Mouse (Mus musculus): ENCODE results near the gene Frem3. TPM values are rescaled to one million over a fixed set of nuclear protein-coding genes. Genes with fewer than 3 reads are reported as not detected.

The Frem3 gene
- polyA plus RNA-seq, 1 experiment = 0.03 TPM

- no peak for DNase-seq
- no peak overlapping the region for H3K27ac ChIP-seq (ENCODE audit: control insufficient read depth, insufficient read depth, low read length)
- H3K36me3 ChIP-seq (ENCODE audit: control insufficient read depth, insufficient read depth, low read length) = no peaks in the 10 kb centered on the region
- H3K4me3 ChIP-seq (ENCODE audit: control insufficient read depth, insufficient read depth, low read length) = no peak overlapping the region
- H3K4me1 ChIP-seq (replicated peaks; ENCODE audit: control insufficient read depth, insufficient read depth, low read length) = no peaks in the 10 kb centered on the region
- WGBS = 97% methylated on average over 2 of the region's 2 CpGs
- H3K27me3 ChIP-seq (ENCODE audit: control insufficient read depth, insufficient read depth, low read length) = no peaks in the 10 kb centered on the region; the same call in 1 of the 2 replicates
- TF ChIP-seq CTCF (IDR thresholded peaks at IDR 0.05; ENCODE audit: borderline replicate concordance, control insufficient read depth, extremely low read depth, insufficient read depth, low read length, poor library complexity) (no peak), POLR2A (IDR thresholded peaks at IDR 0.05; ENCODE audit: control insufficient read depth, extremely low read depth, insufficient read depth, low read length, poor library complexity) (no peak)
These were observed 33.8 kb upstream of the Frem3 start for GRCm38 (mm10) chr8:80577126-80577525.

GRCm38 (mm10) chr8:80579038-80579437 is 31.8 kb upstream of the Frem3 start:
- no peaks in the 10 kb centered on the region for H3K27me3 ChIP-seq (ENCODE audit: control insufficient read depth, insufficient read depth, low read length)
- 97% methylated on average over 1 of the region's 1 CpGs for WGBS
- no peak for TF ChIP-seq POLR2A (IDR thresholded peaks at IDR 0.05; ENCODE audit: control insufficient read depth, extremely low read depth, insufficient read depth, low read length, poor library complexity)
- TF ChIP-seq CTCF (IDR thresholded peaks at IDR 0.05; ENCODE audit: borderline replicate concordance, control insufficient read depth, extremely low read depth, insufficient read depth, low read length, poor library complexity) = no peak

GRCm38 (mm10) chr8:80592626-80593025 is 18.3 kb upstream of the Frem3 start:
- WGBS = 96% methylated on average over 5 of the region's 5 CpGs

More at GRCm38 (mm10) chr8:80579038-80579437, 31.8 kb upstream of the Frem3 start:
- DNase-seq = no peak
- Histone ChIP-seq H3K4me3 (ENCODE audit: control insufficient read depth, insufficient read depth, low read length) (no peak overlapping the region), H3K36me3 (ENCODE audit: control insufficient read depth, insufficient read depth, low read length) (no peaks in the 10 kb centered on the region), H3K4me1 (replicated peaks; ENCODE audit: control insufficient read depth, insufficient read depth, low read length) (no peaks in the 10 kb centered on the region), H3K27ac (ENCODE audit: control insufficient read depth, insufficient read depth, low read length) (no peak overlapping the region)

GRCm38 (mm10) chr8:80600600-80601170 is 10.2 kb upstream of the Frem3 start:
- DNase-seq = no peak
- Histone ChIP-seq H3K27me3 (ENCODE audit: control insufficient read depth, insufficient read depth, low read length) (no peaks in the 10 kb centered on the region), H3K27ac (ENCODE audit: control insufficient read depth, insufficient read depth, low read length) (no peak overlapping the region), H3K36me3 (ENCODE audit: control insufficient read depth, insufficient read depth, low read length) (no peaks in the 10 kb centered on the region), H3K4me1 (replicated peaks; ENCODE audit: control insufficient read depth, insufficient read depth, low read length) (no peaks in the 10 kb centered on the region), H3K4me3 (ENCODE audit: control insufficient read depth, insufficient read depth, low read length) (no peak overlapping the region)
- WGBS = 94% methylated on average over 6 of the region's 6 CpGs
- no peak for TF ChIP-seq POLR2A (IDR thresholded peaks at IDR 0.05; ENCODE audit: control insufficient read depth, extremely low read depth, insufficient read depth, low read length, poor library complexity)
- TF ChIP-seq CTCF (IDR thresholded peaks at IDR 0.05; ENCODE audit: borderline replicate concordance, control insufficient read depth, extremely low read depth, insufficient read depth, low read length, poor library complexity) = no peak

More at GRCm38 (mm10) chr8:80592626-80593025, 18.3 kb upstream of the Frem3 start:
- DNase-seq = no peak
- Histone ChIP-seq H3K27ac (ENCODE audit: control insufficient read depth, insufficient read depth, low read length) (no peak overlapping the region), H3K4me1 (replicated peaks; ENCODE audit: control insufficient read depth, insufficient read depth, low read length) (no peaks in the 10 kb centered on the region), H3K27me3 (ENCODE audit: control insufficient read depth, insufficient read depth, low read length) (no peaks in the 10 kb centered on the region), H3K36me3 (ENCODE audit: control insufficient read depth, insufficient read depth, low read length) (no peaks in the 10 kb centered on the region), H3K4me3 (ENCODE audit: control insufficient read depth, insufficient read depth, low read length) (no peak overlapping the region)
- TF ChIP-seq POLR2A (IDR thresholded peaks at IDR 0.05; ENCODE audit: control insufficient read depth, extremely low read depth, insufficient read depth, low read length, poor library complexity) (no peak), CTCF (IDR thresholded peaks at IDR 0.05; ENCODE audit: borderline replicate concordance, control insufficient read depth, extremely low read depth, insufficient read depth, low read length, poor library complexity) (no peak)

- TF ChIP-seq CTCF (IDR thresholded peaks at IDR 0.05; ENCODE audit: borderline replicate concordance, control insufficient read depth, extremely low read depth, insufficient read depth, low read length, poor library complexity) = no peak
- WGBS = 97% methylated on average over 4 of the region's 4 CpGs
- Histone ChIP-seq H3K27me3 (ENCODE audit: control insufficient read depth, insufficient read depth, low read length) (no peaks in the 10 kb centered on the region), H3K4me1 (replicated peaks; ENCODE audit: control insufficient read depth, insufficient read depth, low read length) (no peaks in the 10 kb centered on the region), H3K36me3 (ENCODE audit: control insufficient read depth, insufficient read depth, low read length) (no peaks in the 10 kb centered on the region), H3K27ac (ENCODE audit: control insufficient read depth, insufficient read depth, low read length) (no peak overlapping the region), H3K4me3 (ENCODE audit: control insufficient read depth, insufficient read depth, low read length) (no peak overlapping the region)
- DNase-seq = no peak
These were observed 9.0 kb upstream of the Frem3 start for GRCm38 (mm10) chr8:80601886-80602285.

GRCm38 (mm10) chr8:80607082-80607481 is 3.8 kb upstream of the Frem3 start:
- Histone ChIP-seq H3K27me3 (ENCODE audit: control insufficient read depth, insufficient read depth, low read length) (no peaks in the 10 kb centered on the region; the same call in 1 of the 2 replicates), H3K27ac (ENCODE audit: control insufficient read depth, insufficient read depth, low read length) (no peak overlapping the region), H3K36me3 (ENCODE audit: control insufficient read depth, insufficient read depth, low read length) (no peaks in the 10 kb centered on the region), H3K4me1 (replicated peaks; ENCODE audit: control insufficient read depth, insufficient read depth, low read length) (no peaks in the 10 kb centered on the region), H3K4me3 (ENCODE audit: control insufficient read depth, insufficient read depth, low read length) (no peak overlapping the region)
- 19% methylated on average over 4 of the region's 4 CpGs for WGBS
- no peak for TF ChIP-seq POLR2A (IDR thresholded peaks at IDR 0.05; ENCODE audit: control insufficient read depth, extremely low read depth, insufficient read depth, low read length, poor library complexity)
- TF ChIP-seq CTCF (IDR thresholded peaks at IDR 0.05; ENCODE audit: borderline replicate concordance, control insufficient read depth, extremely low read depth, insufficient read depth, low read length, poor library complexity) = no peak
- no peak for DNase-seq

- Histone ChIP-seq H3K4me1 (replicated peaks; ENCODE audit: control insufficient read depth, insufficient read depth, low read length) (no peaks in the 10 kb centered on the region), H3K36me3 (ENCODE audit: control insufficient read depth, insufficient read depth, low read length) (no peaks in the 10 kb centered on the region), H3K27me3 (ENCODE audit: control insufficient read depth, insufficient read depth, low read length) (no peaks in the 10 kb centered on the region; the same call in 1 of the 2 replicates), H3K27ac (ENCODE audit: control insufficient read depth, insufficient read depth, low read length) (no peak overlapping the region), H3K4me3 (ENCODE audit: control insufficient read depth, insufficient read depth, low read length) (no peak overlapping the region)
- WGBS = 17% methylated on average over 12 of the region's 12 CpGs
- TF ChIP-seq POLR2A (IDR thresholded peaks at IDR 0.05; ENCODE audit: control insufficient read depth, extremely low read depth, insufficient read depth, low read length, poor library complexity) = no peak
- no peak for TF ChIP-seq CTCF (IDR thresholded peaks at IDR 0.05; ENCODE audit: borderline replicate concordance, control insufficient read depth, extremely low read depth, insufficient read depth, low read length, poor library complexity)
- no peak for DNase-seq
These were observed 516 bp downstream of the Frem3 start for GRCm38 (mm10) chr8:80611441-80611751.
